Mouse (Mus musculus) CH12.LX (cell line): ENCODE data around the gene Paxip1. TPM values are rescaled to one million over a fixed set of nuclear protein-coding genes. Genes with fewer than 3 reads are reported as not detected.

Source experiments
- DNase-seq: peaks from one replicate; pipeline ENCODE4 v3.0.0-alpha.2; 2013; ENCODE audit errors: extremely low read depth
- H3K27ac ChIP-seq: 2 replicates; pipeline ENCODE4 v1.5.1; 2012; ENCODE audit warnings: low read depth, mild to moderate bottlenecking, control low read depth, moderate library complexity; ENCODE audit not compliant: insufficient read depth
- H3K27me3 ChIP-seq: replicated peaks from 2 replicates; pipeline ENCODE3; 2012; ENCODE audit warnings: inconsistent platforms
- H3K36me3 ChIP-seq, 2 experiments: replicated peaks in 1 of 2; 2 replicates each; pipeline versions ENCODE3 to v1.6.1; 2012; ENCODE audit warnings: inconsistent platforms in 1 of 2, low read length in 1 of 2, mild to moderate bottlenecking in 1 of 2, mixed read lengths in 1 of 2, moderate library complexity in 1 of 2; ENCODE audit not compliant: control insufficient read depth in 1 of 2, insufficient read depth in 1 of 2
- H3K4me1 ChIP-seq, 2 experiments: 2 replicates each; pipeline ENCODE4 v1.6.1; 2012; ENCODE audit warnings: inconsistent platforms in 1 of 2, moderate library complexity in 1 of 2; ENCODE audit not compliant: insufficient read depth in 2 of 2, control insufficient read depth in 1 of 2
- H3K4me2 ChIP-seq: 2 replicates; pipeline ENCODE4 v1.6.1; 2012; ENCODE audit warnings: low read depth, mild to moderate bottlenecking, control low read depth; ENCODE audit not compliant: poor library complexity, insufficient read depth, severe bottlenecking
- H3K4me3 ChIP-seq, 3 experiments: fragments of 150-350 bp in 1 of 3; sonication (generic) in 1 of 3; replicated peaks in 1 of 3; 2 replicates each; pipeline versions ENCODE3 to v1.5.1; 2011 to 2012; ENCODE audit warnings: low read depth in 2 of 3, low read length in 2 of 3, mild to moderate bottlenecking in 2 of 3, moderate library complexity in 2 of 3, control low read depth in 1 of 3, improper control_type of control experiment in 1 of 3, inconsistent platforms in 1 of 3, mixed read lengths in 1 of 3; ENCODE audit not compliant: poor library complexity in 1 of 3
- H3K79me2 ChIP-seq: replicated peaks from 2 replicates; pipeline ENCODE4 v1.6.1; 2012; ENCODE audit warnings: mild to moderate bottlenecking, moderate library complexity; ENCODE audit not compliant: control insufficient read depth, poor library complexity, insufficient read depth, severe bottlenecking; ENCODE audit errors: extremely low read depth
- H3K9ac ChIP-seq: 2 replicates; pipeline ENCODE4 v1.6.1; 2012; ENCODE audit warnings: low read depth, mild to moderate bottlenecking, control low read depth, moderate library complexity; ENCODE audit not compliant: insufficient read depth
- H3K9me3 ChIP-seq: replicated peaks from 2 replicates; pipeline ENCODE3; 2012; ENCODE audit warnings: low read length, inconsistent platforms, mixed read lengths
- BHLHE40 ChIP-seq: IDR thresholded peaks from 2 replicates; pipeline ENCODE4 v1.6.1; 2011; ENCODE audit warnings: mild to moderate bottlenecking, low read depth, low read length, improper control_type of control experiment
- CHD1 ChIP-seq: IDR thresholded peaks from 2 replicates; pipeline ENCODE4 v1.6.1; 2012; ENCODE audit warnings: low read depth, low read length, improper control_type of control experiment, inconsistent platforms
- CHD2 ChIP-seq: IDR thresholded peaks from 2 replicates; pipeline ENCODE4 v1.6.1; 2011; ENCODE audit warnings: low read length, improper control_type of control experiment
- CTCF ChIP-seq, 2 experiments: IDR thresholded peaks in 1 of 2; conservative IDR thresholded peaks in 1 of 2; 2 replicates each; pipeline ENCODE4 v1.5.1; 2011 to 2012; ENCODE audit warnings: low read depth in 2 of 2, low read length in 2 of 2, improper control_type of control experiment in 1 of 2, inconsistent platforms in 1 of 2, mild to moderate bottlenecking in 1 of 2, moderate library complexity in 1 of 2
- E2F4 ChIP-seq: IDR thresholded peaks from 2 replicates; pipeline ENCODE4 v1.6.1; 2011; ENCODE audit warnings: low read depth, low read length, improper control_type of control experiment; ENCODE audit not compliant: insufficient replicate concordance
- ELF1 ChIP-seq: IDR thresholded peaks from 2 replicates; pipeline ENCODE4 v1.6.1; 2014; ENCODE audit warnings: low read depth, mild to moderate bottlenecking, inconsistent platforms, low read length, improper control_type of control experiment
- EP300 ChIP-seq: IDR thresholded peaks from 2 replicates; pipeline ENCODE4 v1.6.1; 2011; ENCODE audit warnings: low read length, improper control_type of control experiment
- ETS1 ChIP-seq: conservative IDR thresholded peaks from 2 replicates; pipeline ENCODE4 v1.6.1; 2012; ENCODE audit warnings: low read depth, mild to moderate bottlenecking, inconsistent platforms, low read length, improper control_type of control experiment, moderate library complexity
- GABPA ChIP-seq: IDR thresholded peaks from 2 replicates; pipeline ENCODE4 v1.6.1; 2012; ENCODE audit warnings: low read depth, low read length, improper control_type of control experiment, inconsistent platforms; ENCODE audit not compliant: insufficient replicate concordance
- HCFC1 ChIP-seq: IDR thresholded peaks from 2 replicates; pipeline ENCODE4 v1.6.1; 2012; ENCODE audit warnings: low read depth, mild to moderate bottlenecking, inconsistent platforms, low read length, improper control_type of control experiment
- IRF4 ChIP-seq: IDR thresholded peaks from 2 replicates; pipeline ENCODE4 v1.6.1; 2014; ENCODE audit warnings: low read depth, mild to moderate bottlenecking, inconsistent platforms, low read length, improper control_type of control experiment
- JUN ChIP-seq: IDR thresholded peaks from 2 replicates; pipeline ENCODE4 v1.6.1; 2011; ENCODE audit warnings: low read depth, mild to moderate bottlenecking, low read length, improper control_type of control experiment, moderate library complexity; ENCODE audit not compliant: insufficient read depth
- JUND ChIP-seq: conservative IDR thresholded peaks from 2 replicates; pipeline ENCODE4 v1.6.1; 2011; ENCODE audit warnings: low read depth, low read length, improper control_type of control experiment
- KAT2A ChIP-seq: IDR thresholded peaks from 2 replicates; pipeline ENCODE4 v1.6.1; 2012; ENCODE audit warnings: low read length, improper control_type of control experiment, inconsistent platforms; ENCODE audit not compliant: insufficient replicate concordance
- MAFK ChIP-seq: IDR thresholded peaks from 2 replicates; pipeline ENCODE4 v1.6.1; 2011; ENCODE audit warnings: low read length, improper control_type of control experiment; ENCODE audit not compliant: insufficient replicate concordance
- MAX ChIP-seq: IDR thresholded peaks from 2 replicates; pipeline ENCODE4 v1.6.1; 2011; ENCODE audit warnings: low read length, improper control_type of control experiment
- MAZ ChIP-seq: IDR thresholded peaks from 2 replicates; pipeline ENCODE4 v1.6.1; 2012; ENCODE audit warnings: low read depth, mild to moderate bottlenecking, inconsistent platforms, low read length, improper control_type of control experiment, moderate library complexity
- MEF2A ChIP-seq: IDR thresholded peaks from 2 replicates; pipeline ENCODE4 v1.6.1; 2014; ENCODE audit warnings: low read depth, mild to moderate bottlenecking, inconsistent platforms, low read length, improper control_type of control experiment, borderline replicate concordance
- MXI1 ChIP-seq: IDR thresholded peaks from 2 replicates; pipeline ENCODE4 v1.6.1; 2011; ENCODE audit warnings: mild to moderate bottlenecking, low read depth, low read length, improper control_type of control experiment
- MYC ChIP-seq: IDR thresholded peaks from 2 replicates; pipeline ENCODE4 v1.6.1; 2011; ENCODE audit warnings: low read depth, mild to moderate bottlenecking, improper control_type of control experiment, low read length
- NELFE ChIP-seq: IDR thresholded peaks from 2 replicates; pipeline ENCODE4 v1.6.1; 2011; ENCODE audit warnings: low read depth, low read length, improper control_type of control experiment
- NRF1 ChIP-seq: IDR thresholded peaks from 2 replicates; pipeline ENCODE4 v1.6.1; 2014; ENCODE audit warnings: low read depth, mild to moderate bottlenecking, inconsistent platforms, low read length, improper control_type of control experiment, moderate library complexity
- PAX5 ChIP-seq: IDR thresholded peaks from 2 replicates; pipeline ENCODE4 v1.6.1; 2012; ENCODE audit warnings: low read length, inconsistent platforms, mixed read lengths
- POLR2A ChIP-seq: IDR thresholded peaks from 2 replicates; pipeline ENCODE4 v1.6.1; 2011; ENCODE audit warnings: low read depth, mild to moderate bottlenecking, improper control_type of control experiment, low read length
- POLR2AphosphoS2 ChIP-seq: IDR thresholded peaks from 2 replicates; pipeline ENCODE4 v1.6.1; 2011; ENCODE audit warnings: low read depth, low read length, improper control_type of control experiment
- RAD21 ChIP-seq: IDR thresholded peaks from 2 replicates; pipeline ENCODE4 v1.6.1; 2011; ENCODE audit warnings: low read depth, mild to moderate bottlenecking, low read length, improper control_type of control experiment, moderate library complexity
- RCOR1 ChIP-seq: conservative IDR thresholded peaks from 2 replicates; pipeline ENCODE4 v1.6.1; 2012; ENCODE audit warnings: low read depth, mild to moderate bottlenecking, inconsistent platforms, low read length, improper control_type of control experiment
- SIN3A ChIP-seq: IDR thresholded peaks from 2 replicates; pipeline ENCODE4 v1.6.1; 2012; ENCODE audit warnings: low read length, improper control_type of control experiment, inconsistent platforms
- SMC3 ChIP-seq: IDR thresholded peaks from 2 replicates; pipeline ENCODE4 v1.6.1; 2011; ENCODE audit warnings: low read depth, low read length, improper control_type of control experiment
- TBP ChIP-seq: conservative IDR thresholded peaks from 2 replicates; pipeline ENCODE4 v1.6.1; 2011; ENCODE audit warnings: low read depth, low read length, improper control_type of control experiment
- TCF12 ChIP-seq: IDR thresholded peaks from 2 replicates; pipeline ENCODE4 v1.6.1; 2014; ENCODE audit warnings: low read depth, mild to moderate bottlenecking, inconsistent platforms, low read length, improper control_type of control experiment
- UBTF ChIP-seq: IDR thresholded peaks from 2 replicates; pipeline ENCODE4 v1.6.1; 2012; ENCODE audit warnings: low read depth, mild to moderate bottlenecking, inconsistent platforms, low read length, improper control_type of control experiment, moderate library complexity
- USF1 ChIP-seq: IDR thresholded peaks from 2 replicates; pipeline ENCODE4 v1.6.1; 2014; ENCODE audit warnings: low read depth, mild to moderate bottlenecking, inconsistent platforms, low read length, improper control_type of control experiment
- USF2 ChIP-seq: conservative IDR thresholded peaks from 2 replicates; pipeline ENCODE4 v1.6.1; 2011; ENCODE audit warnings: low read depth, low read length, improper control_type of control experiment
- ZC3H11A ChIP-seq: IDR thresholded peaks from 2 replicates; pipeline ENCODE4 v1.6.1; 2012; ENCODE audit warnings: low read depth, mild to moderate bottlenecking, inconsistent platforms, low read length, improper control_type of control experiment
- ZKSCAN1 ChIP-seq: IDR thresholded peaks from 2 replicates; pipeline ENCODE4 v1.6.1; 2012; ENCODE audit warnings: low read depth, inconsistent platforms, low read length, improper control_type of control experiment, borderline replicate concordance
- ZMIZ1 ChIP-seq: IDR thresholded peaks from 2 replicates; pipeline ENCODE4 v1.6.1; 2012; ENCODE audit warnings: low read depth, mild to moderate bottlenecking, inconsistent platforms, low read length, improper control_type of control experiment
- ZNF384 ChIP-seq: IDR thresholded peaks from 2 replicates; pipeline ENCODE4 v1.6.1; 2012; ENCODE audit warnings: low read depth, low read length, improper control_type of control experiment, inconsistent platforms
- dilution Hi-C: fragments of 300-500 bp; cut with MboI; formaldehyde crosslinking; loops from 2 replicates; pipeline ENCODE4 v1.14.3; 2020; ENCODE audit warnings: low sequenced_read_pairs; ENCODE audit not compliant: extremely low pct_unique_long_range_greater_than_20kb, extremely low pct_ligation_motif_present
- in situ Hi-C: fragments of 300-500 bp; cut with MboI; formaldehyde crosslinking; loops from 3 replicates; pipeline ENCODE4 v1.14.3; 2019; ENCODE audit warnings: low sequenced_read_pairs, low pct_ligation_motif_present, low pct_unique_long_range_greater_than_20kb, mixed read lengths
- polyA plus RNA-seq: library from polyadenylated mRNA; unstranded; fragments of >175 nt; gene quantifications from 2 replicates; pipeline ENCODE4 v1.2.1, GENCODE M21; 2012; ENCODE audit warnings: low read depth; ENCODE audit not compliant: insufficient read length
- total RNA-seq, 2 experiments: library from RNA; depleted of rRNA; stranded (reverse); fragments of 300-350 nt in 1 of 2; fragments of >200 nt in 1 of 2; gene quantifications; 2 replicates each; pipeline ENCODE4 v1.2.3; 2012 to 2014

Gene Paxip1
- total and polyA plus RNA-seq, 3 experiments = 30.3 to 55.4 (median 30.3) TPM

GRCm38 (mm10) chr5:27793923-27794322 lies 2.4 kb upstream of the Paxip1 start:
- no peak overlapping the region for H3K27ac ChIP-seq
- no peak overlapping the region for H3K4me2 ChIP-seq
- peaks cover 20% of the 10 kb centered on the region for H3K79me2 ChIP-seq
- H3K9me3 ChIP-seq = no peaks in the 10 kb centered on the region
- H3K36me3 ChIP-seq = peaks cover 0 to 11% of the 10 kb centered on the region in 2 experiments
- TF ChIP-seq ZC3H11A (no peak), GABPA (no peak), CHD2 (peak; percentile 89), MYC (peak; percentile 75; the same call in 1 of the 2 replicates), JUND (peak; percentile 31; the same call in 1 of the 2 replicates), RAD21 (peak; percentile 40), MAX (no peak; the same call in 1 of the 2 replicates), IRF4 (peak; percentile 39; the same call in 1 of the 2 replicates), TCF12 (no peak), POLR2A (no peak), CTCF (conservative IDR thresholded peaks at IDR 0.05 in 1 of 2, IDR thresholded peaks at IDR 0.05 in 1 of 2; ENCODE audit: low read depth in 2 of 2, low read length in 2 of 2) (peak; percentile 79 to 84), ZMIZ1 (no peak), PAX5 (no peak), E2F4 (no peak), SMC3 (peak; percentile 67), UBTF (no peak), ETS1 (no peak), ZNF384 (peak; percentile 18; the same call in 1 of the 2 replicates), ELF1 (0 out of 2 replicates have a peak, but pooled peaks have one; percentile 30), POLR2AphosphoS2 (no peak), MEF2A (peak; percentile 11; the same call in 1 of the 2 replicates), JUN (no peak), CHD1 (no peak), MXI1 (peak; percentile 53; the same call in 1 of the 2 replicates), NRF1 (no peak), MAFK (peak; percentile 14; the same call in 1 of the 2 replicates), USF1 (no peak), KAT2A (0 out of 2 replicates have a peak, but pooled peaks have one; percentile 17), MAZ (no peak), BHLHE40 (peak; percentile 19; the same call in 1 of the 2 replicates), EP300 (no peak), RCOR1 (no peak), SIN3A (0 out of 2 replicates have a peak, but pooled peaks have one; percentile 47), USF2 (no peak), ZKSCAN1 (no peak), TBP (no peak), HCFC1 (peak; percentile 36; the same call in 1 of the 2 replicates), NELFE (peak; percentile 46; the same call in 1 of the 2 replicates)
- no peak overlapping the region for H3K4me3 ChIP-seq
- H3K9ac ChIP-seq = no peak overlapping the region
- no peaks in the 10 kb centered on the region for H3K27me3 ChIP-seq
- in situ Hi-C loops = no loop called here
- peak; percentile 80 for DNase-seq
- H3K4me1 ChIP-seq = peaks cover 8 to 22% of the 10 kb centered on the region in 2 experiments
- dilution Hi-C loops = no loop called here
